In the genomic region with DNA sequence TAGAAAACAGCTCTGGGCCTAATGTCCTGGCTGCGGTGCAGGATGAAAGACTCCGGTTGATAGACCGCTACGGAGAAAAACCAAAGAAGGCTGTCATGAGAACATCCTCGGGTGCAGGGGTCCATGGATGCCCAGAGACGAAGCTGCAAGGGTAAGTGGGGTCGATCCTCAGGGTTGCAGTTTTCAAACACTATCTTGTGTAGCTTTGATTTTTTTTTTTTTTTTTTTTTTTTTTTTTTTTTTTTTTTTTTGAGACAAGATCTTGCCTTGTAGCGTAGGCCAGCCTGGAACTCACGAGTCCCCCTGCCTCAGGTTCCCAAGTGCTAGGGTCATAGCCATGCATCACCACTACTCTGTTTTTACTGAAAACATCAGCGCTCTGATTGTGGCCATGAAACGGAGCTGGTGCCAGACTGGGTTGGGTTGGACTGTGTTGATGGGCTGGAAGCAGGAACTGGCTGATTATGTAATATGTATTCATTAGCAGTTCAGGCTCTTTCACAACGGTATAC, we compare ENCODE assay signal across 8 mouse cellular contexts. TPM values are rescaled to one million over a fixed set of nuclear protein-coding genes. Genes with fewer than 3 reads are reported as not detected.
DNase-seq lines count a peak whose midpoint lies in the region; ATAC-seq and TF ChIP-seq lines count a peak whose summit lies in the region.

No protein-coding gene starts in this region.

- H3K4me3 ChIP-seq in liver, adult 2 months (ENCODE audit: insufficient read depth, low read depth, low read length): peak overlapping the region; percentile 57
- peak overlapping the region; percentile 93 for H3K4me3 ChIP-seq in heart, adult 2 months
- H3K4me3 ChIP-seq in kidney, adult 2 months (ENCODE audit: insufficient read depth, low read depth, low read length): peak overlapping the region; percentile 91
- peak overlapping the region; percentile 79 for H3K4me3 ChIP-seq in liver, embryonic 16.5 days (ENCODE audit: low read depth, low read length)
- H3K4me3 ChIP-seq in neural tube, embryonic 14.5 days (ENCODE audit: low read depth, low read length): peak overlapping the region; percentile 57

- H3K79me2 ChIP-seq in liver, adult 2 months (ENCODE audit: control insufficient read depth, insufficient read depth, low read length): peaks cover 20% of the 10 kb centered on the region; the same call in 1 of the 2 replicates
- no peaks in the 10 kb centered on the region; the same call in 1 of the 2 replicates for H3K79me2 ChIP-seq in heart, adult 2 months (replicated peaks; ENCODE audit: control insufficient read depth, insufficient read depth, low read length)

- peak overlapping the region; percentile 92 for H3K4me2 ChIP-seq in liver, embryonic 16.5 days (ENCODE audit: low read depth, low read length)
- peak overlapping the region; percentile 66 for H3K4me2 ChIP-seq in neural tube, embryonic 14.5 days (ENCODE audit: low read depth, low read length)

- H3K27me3 ChIP-seq in liver, adult 2 months (ENCODE audit: control insufficient read depth, insufficient read depth, low read length): no peaks in the 10 kb centered on the region
- H3K27me3 ChIP-seq in heart, adult 2 months (ENCODE audit: control insufficient read depth, insufficient read depth, low read length): no peaks in the 10 kb centered on the region
- no peaks in the 10 kb centered on the region for H3K27me3 ChIP-seq in kidney, adult 2 months (replicated peaks; ENCODE audit: control insufficient read depth, insufficient read depth, low read length)
- no peaks in the 10 kb centered on the region for H3K27me3 ChIP-seq in liver, embryonic 16.5 days (ENCODE audit: control insufficient read depth, insufficient read depth, low read depth, low read length)
- no peaks in the 10 kb centered on the region for H3K27me3 ChIP-seq in neural tube, embryonic 14.5 days (ENCODE audit: control insufficient read depth, insufficient read depth, low read length)

- no peaks in the 10 kb centered on the region for H3K9me3 ChIP-seq in liver, embryonic 16.5 days (replicated peaks; ENCODE audit: control insufficient read depth, low read length)
- H3K9me3 ChIP-seq in neural tube, embryonic 14.5 days (ENCODE audit: control insufficient read depth, low read length): no peaks in the 10 kb centered on the region

- intact Hi-C loops in heart, adult 2 months (cut with DNase I): loop anchor here (1.0 kb wide), 1 partner anchor 9 kb away; no protein-coding TSS in a partner anchor

- H3K36me3 ChIP-seq in liver, adult 2 months (ENCODE audit: control insufficient read depth, insufficient read depth, low read length): no peaks in the 10 kb centered on the region
- H3K36me3 ChIP-seq in heart, adult 2 months (ENCODE audit: control insufficient read depth, insufficient read depth, low read length): no peaks in the 10 kb centered on the region
- no peaks in the 10 kb centered on the region for H3K36me3 ChIP-seq in kidney, adult 2 months (ENCODE audit: control insufficient read depth, insufficient read depth, low read length)
- no peaks in the 10 kb centered on the region for H3K36me3 ChIP-seq in liver, embryonic 16.5 days (ENCODE audit: control insufficient read depth, insufficient read depth)
- H3K36me3 ChIP-seq in neural tube, embryonic 14.5 days (ENCODE audit: control insufficient read depth, insufficient read depth, low read length): no peaks in the 10 kb centered on the region

- TF ChIP-seq POLR2A in liver, adult 2 months (IDR thresholded peaks at IDR 0.05; ENCODE audit: extremely low read depth, insufficient read depth, low read length): no peak
- TF ChIP-seq POLR2A in heart, adult 2 months (IDR thresholded peaks at IDR 0.05; ENCODE audit: insufficient read depth, low read depth, low read length): peak; percentile 47; the same call in 1 of the 2 replicates
- TF ChIP-seq POLR2A in kidney, adult 2 months (IDR thresholded peaks at IDR 0.05; ENCODE audit: low read depth, low read length): no peak

- DNase-seq in liver, adult 2 months (ENCODE audit: extremely low read depth, low read depth, low spot score): peak; percentile 87
- no peak for DNase-seq in liver
- peak; percentile 68 for DNase-seq in cerebellum, adult 9-10 months
- peak; percentile 47 to 57 for DNase-seq in heart, adult 2 months
- DNase-seq in kidney, adult 2 months: peak; percentile 72

- WGBS in liver, adult 2 months: under 1% methylated on average over 12 of the region's 12 CpGs
- under 1% methylated on average over 12 of the region's 12 CpGs for WGBS in heart, adult 2 months
- under 1% methylated on average over 12 of the region's 12 CpGs for WGBS in kidney, adult 2 months
- 3% methylated on average over 12 of the region's 12 CpGs for WGBS in liver, embryonic 16.5 days (ENCODE audit: insufficient replicate concordance)
- WGBS in neural tube, embryonic 14.5 days: 2% methylated on average over 12 of the region's 12 CpGs

- H3K27ac ChIP-seq in liver, adult 2 months (replicated peaks; ENCODE audit: insufficient read depth, low read depth, low read length): peak overlapping the region; percentile 63
- H3K27ac ChIP-seq in heart, adult 2 months: peak overlapping the region; percentile 86
- peak overlapping the region; percentile 85 for H3K27ac ChIP-seq in kidney, adult 2 months (ENCODE audit: insufficient read depth, low read depth, low read length)
- peak overlapping the region; percentile 71 for H3K27ac ChIP-seq in liver, embryonic 16.5 days (ENCODE audit: low read length)
- H3K27ac ChIP-seq in neural tube, embryonic 14.5 days (ENCODE audit: low read depth, low read length): peak overlapping the region; percentile 45; the same call in 1 of the 2 replicates

- peaks cover 19% of the 10 kb centered on the region for H3K4me1 ChIP-seq in liver, adult 2 months (ENCODE audit: control insufficient read depth, insufficient read depth, low read length)
- peaks cover 4% of the 10 kb centered on the region for H3K4me1 ChIP-seq in heart, adult 2 months (ENCODE audit: control insufficient read depth, insufficient read depth, low read length)
- peaks cover 13% of the 10 kb centered on the region for H3K4me1 ChIP-seq in kidney, adult 2 months (ENCODE audit: control insufficient read depth, insufficient read depth, low read length)
- peaks cover 17% of the 10 kb centered on the region for H3K4me1 ChIP-seq in liver, embryonic 16.5 days (ENCODE audit: control insufficient read depth, low read depth, low read length)
- H3K4me1 ChIP-seq in neural tube, embryonic 14.5 days (ENCODE audit: control insufficient read depth, insufficient read depth, low read length): peaks cover 11% of the 10 kb centered on the region

- TF ChIP-seq EP300 in heart, adult 2 months (IDR thresholded peaks at IDR 0.05; ENCODE audit: insufficient read depth, low read depth, low read length): no peak

- peak; percentile 25 for ATAC-seq in liver, embryonic 16.5 days (ENCODE audit: low read depth)
- no peak for ATAC-seq in neural tube, embryonic 14.5 days (ENCODE audit: low read depth)
- no peak for ATAC-seq in megakaryocyte-erythroid progenitor cell, adult 5-6 weeks (replicated peaks; ENCODE audit: low FRiP score, low TSS enrichment, poor library complexity, severe bottlenecking)

- TF ChIP-seq CTCF in liver, adult 2 months (IDR thresholded peaks at IDR 0.05; ENCODE audit: low read depth, low read length): no peak
- no peak for TF ChIP-seq CTCF in heart, adult 2 months (IDR thresholded peaks at IDR 0.05)
- no peak for TF ChIP-seq CTCF in kidney, adult 2 months (conservative IDR thresholded peaks at IDR 0.05; ENCODE audit: insufficient read depth, insufficient read length, low read depth, low read length)

- H3K9ac ChIP-seq in liver, adult 2 months (ENCODE audit: low read depth, low read length): peak overlapping the region; percentile 73
- peak overlapping the region; percentile 74 for H3K9ac ChIP-seq in heart, adult 2 months (ENCODE audit: low read depth, low read length)
- peak overlapping the region; percentile 72 for H3K9ac ChIP-seq in liver, embryonic 16.5 days (ENCODE audit: low read depth, low read length)
- peak overlapping the region; percentile 57 for H3K9ac ChIP-seq in neural tube, embryonic 14.5 days (replicated peaks; ENCODE audit: low read depth, low read length)

RNA-seq across cellular contexts. Expression of a gene that starts 0.4 kb away (rescaled TPM):
- 106 and 115 TPM in 2 replicates for total RNA-seq in liver, adult 2 months (2014; rRNA removed)
- 112 and 120 TPM in 2 replicates for polyA plus RNA-seq in liver, adult 2 months (2012; rRNA removed)
- total RNA-seq in heart, adult 2 months (2021): 100 to 1,000 TPM; 176 to 197 TPM
- polyA plus RNA-seq in heart, adult 2 months (2012; rRNA removed): 150 and 152 TPM in 2 replicates
- 276 and 313 TPM in 2 replicates for polyA plus RNA-seq in kidney, adult 2 months (2012; rRNA removed)
- 172 and 179 TPM in 2 replicates for polyA plus RNA-seq in liver, embryonic 16.5 days (2015; fragmentation: Nextera tagmentation; extraction: Ambion mirVana)
- 409 and 414 TPM in 2 replicates for polyA plus RNA-seq in neural tube, embryonic 14.5 days (2014; fragmentation: Nextera tagmentation; extraction: Ambion mirVana)
- total RNA-seq in megakaryocyte-erythroid progenitor cell, adult 5-6 weeks (2014; fragmentation: Nextera tagmentation): 160 and 187 TPM in 2 replicates
- 61.1 and 71.8 TPM in 2 replicates for total RNA-seq in megakaryocyte-erythroid progenitor cell, adult 5-6 weeks (2017)

RNA-seq across cellular contexts. Expression of a gene that starts 12.9 kb away (rescaled TPM):
- total RNA-seq in liver, adult 2 months (2014; rRNA removed): 0.40 and 0.46 TPM in 2 replicates
- polyA plus RNA-seq in liver, adult 2 months (2012; rRNA removed): 0.51 and 0.81 TPM in 2 replicates
- total RNA-seq in heart, adult 2 months (2021): 1 to 10 TPM; 7.3 to 8.7 TPM
- polyA plus RNA-seq in heart, adult 2 months (2012; rRNA removed): 13.3 and 15.1 TPM in 2 replicates
- 28.2 and 33.1 TPM in 2 replicates for polyA plus RNA-seq in kidney, adult 2 months (2012; rRNA removed)
- 7.5 and 7.9 TPM in 2 replicates for polyA plus RNA-seq in liver, embryonic 16.5 days (2015; fragmentation: Nextera tagmentation; extraction: Ambion mirVana)
- polyA plus RNA-seq in neural tube, embryonic 14.5 days (2014; fragmentation: Nextera tagmentation; extraction: Ambion mirVana): 0.12 and 0.39 TPM in 2 replicates
- 0.13 TPM in 1 of 2 replicates, not detected in the other for total RNA-seq in megakaryocyte-erythroid progenitor cell, adult 5-6 weeks (2014; fragmentation: Nextera tagmentation)
- total RNA-seq in megakaryocyte-erythroid progenitor cell, adult 5-6 weeks (2017): not detected in 2 replicates

RNA-seq across cellular contexts. Expression of a gene that starts 33.3 kb away (rescaled TPM):
- total RNA-seq in liver, adult 2 months (2014; rRNA removed): 21.5 and 22.7 TPM in 2 replicates
- 23.4 and 27.4 TPM in 2 replicates for polyA plus RNA-seq in liver, adult 2 months (2012; rRNA removed)
- 10 to 100 TPM; 32.0 to 37.1 TPM for total RNA-seq in heart, adult 2 months (2021)
- 30.3 and 30.8 TPM in 2 replicates for polyA plus RNA-seq in heart, adult 2 months (2012; rRNA removed)
- polyA plus RNA-seq in kidney, adult 2 months (2012; rRNA removed): 44.0 and 46.9 TPM in 2 replicates
- polyA plus RNA-seq in liver, embryonic 16.5 days (2015; fragmentation: Nextera tagmentation; extraction: Ambion mirVana): 12.2 and 12.9 TPM in 2 replicates
- 30.5 and 34.5 TPM in 2 replicates for polyA plus RNA-seq in neural tube, embryonic 14.5 days (2014; fragmentation: Nextera tagmentation; extraction: Ambion mirVana)
- 19.8 and 22.1 TPM in 2 replicates for total RNA-seq in megakaryocyte-erythroid progenitor cell, adult 5-6 weeks (2014; fragmentation: Nextera tagmentation)
- 19.0 and 22.1 TPM in 2 replicates for total RNA-seq in megakaryocyte-erythroid progenitor cell, adult 5-6 weeks (2017)

RNA-seq across cellular contexts. Expression of a gene that starts 34.3 kb away (rescaled TPM):
- 30.0 and 44.5 TPM in 2 replicates for total RNA-seq in liver, adult 2 months (2014; rRNA removed)
- 101 and 109 TPM in 2 replicates for polyA plus RNA-seq in liver, adult 2 months (2012; rRNA removed)
- total RNA-seq in heart, adult 2 months (2021): 10 to 100 TPM; 65.5 to 70.1 TPM
- 53.6 and 58.4 TPM in 2 replicates for polyA plus RNA-seq in heart, adult 2 months (2012; rRNA removed)
- 99.7 and 105 TPM in 2 replicates for polyA plus RNA-seq in kidney, adult 2 months (2012; rRNA removed)
- polyA plus RNA-seq in liver, embryonic 16.5 days (2015; fragmentation: Nextera tagmentation; extraction: Ambion mirVana): 51.3 and 52.2 TPM in 2 replicates
- polyA plus RNA-seq in neural tube, embryonic 14.5 days (2014; fragmentation: Nextera tagmentation; extraction: Ambion mirVana): 115 and 138 TPM in 2 replicates
- 67.3 and 75.0 TPM in 2 replicates for total RNA-seq in megakaryocyte-erythroid progenitor cell, adult 5-6 weeks (2014; fragmentation: Nextera tagmentation)
- 18.8 and 21.6 TPM in 2 replicates for total RNA-seq in megakaryocyte-erythroid progenitor cell, adult 5-6 weeks (2017)

RNA-seq across cellular contexts. Expression of a gene that starts 45.5 kb away (rescaled TPM):
- total RNA-seq in liver, adult 2 months (2014; rRNA removed): 2.4 and 3.2 TPM in 2 replicates
- polyA plus RNA-seq in liver, adult 2 months (2012; rRNA removed): 3.4 and 3.8 TPM in 2 replicates
- total RNA-seq in heart, adult 2 months (2021): 10 to 100 TPM in 1 of 2 experiments, 1 to 10 TPM in 1; 8.7 to 10.9 TPM
- 7.2 and 7.8 TPM in 2 replicates for polyA plus RNA-seq in heart, adult 2 months (2012; rRNA removed)
- polyA plus RNA-seq in kidney, adult 2 months (2012; rRNA removed): 23.3 and 26.5 TPM in 2 replicates
- polyA plus RNA-seq in liver, embryonic 16.5 days (2015; fragmentation: Nextera tagmentation; extraction: Ambion mirVana): 7.6 and 8.4 TPM in 2 replicates
- 113 and 119 TPM in 2 replicates for polyA plus RNA-seq in neural tube, embryonic 14.5 days (2014; fragmentation: Nextera tagmentation; extraction: Ambion mirVana)
- 12.1 and 17.4 TPM in 2 replicates for total RNA-seq in megakaryocyte-erythroid progenitor cell, adult 5-6 weeks (2014; fragmentation: Nextera tagmentation)
- 1.5 and 5.4 TPM in 2 replicates for total RNA-seq in megakaryocyte-erythroid progenitor cell, adult 5-6 weeks (2017)
